Mouse (Mus musculus) forebrain, embryonic 14.5 days (tissue): ENCODE data around the gene 4930558K02Rik. TPM values are rescaled to one million over a fixed set of nuclear protein-coding genes. Genes with fewer than 3 reads are reported as not detected.

ENCODE experiments used
- ATAC-seq: fragments of 200-750 bp; cut with Nextera tagmentation; 2 replicates; pipeline ENCODE4 v1.8.0; 2017; ENCODE audit warnings: mild to moderate bottlenecking, moderate library complexity
- DNase-seq: peaks from one replicate; pipeline ENCODE4 v3.0.0-alpha.2; 2015; ENCODE audit warnings: low spot score
- H3K27ac ChIP-seq: fragments of 300-500 bp; sonication (generic); 2 replicates; pipeline ENCODE4 v1.5.1; 2014; ENCODE audit warnings: low read depth, mild to moderate bottlenecking, control low read depth, low read length, moderate library complexity
- H3K27me3 ChIP-seq: fragments of 300-500 bp; sonication (generic); replicated peaks from 2 replicates; pipeline ENCODE4 v1.6.1; 2014; ENCODE audit warnings: low read length, control low read depth, mixed read lengths; ENCODE audit not compliant: control insufficient read depth, insufficient read depth
- H3K36me3 ChIP-seq: fragments of 300-500 bp; sonication (generic); 2 replicates; pipeline ENCODE4 v1.6.1; 2014; ENCODE audit warnings: low read length, control low read depth; ENCODE audit not compliant: control insufficient read depth, insufficient read depth
- H3K4me1 ChIP-seq: fragments of 300-500 bp; sonication (generic); 2 replicates; pipeline ENCODE4 v1.6.1; 2014; ENCODE audit warnings: antibody characterized with exemption, low read length, control low read depth; ENCODE audit not compliant: control insufficient read depth, insufficient read depth
- H3K4me2 ChIP-seq: fragments of 300-500 bp; sonication (generic); 2 replicates; pipeline ENCODE4 v1.6.1; 2014; ENCODE audit warnings: mild to moderate bottlenecking, control low read depth, low read length
- H3K4me3 ChIP-seq: fragments of 300-500 bp; sonication (generic); 2 replicates; pipeline ENCODE4 v1.5.1; 2014; ENCODE audit warnings: low read depth, low read length, control low read depth
- H3K9ac ChIP-seq: fragments of 300-500 bp; sonication (generic); 2 replicates; pipeline ENCODE4 v1.6.1; 2014; ENCODE audit warnings: mild to moderate bottlenecking, low read length, control low read depth, moderate library complexity
- H3K9me3 ChIP-seq: fragments of 300-500 bp; sonication (generic); replicated peaks from 2 replicates; pipeline ENCODE4 v1.6.1; 2016; ENCODE audit warnings: low read length, control low read depth, mixed read lengths; ENCODE audit not compliant: control insufficient read depth
- WGBS: fragments of 180-500 bp; shearing (Covaris S2); extraction: QIAGEN DNeasy Blood & Tissue Kit; methylation state at CpG from one replicate; pipeline ENCODE4 v1.1.7; 2014; 5-methylcytosine and 5-hydroxymethylcytosine counted together
- polyA plus RNA-seq: library from polyadenylated mRNA; unstranded; fragments of >200 nt; fragmentation: Nextera tagmentation; extraction: Ambion mirVana; gene quantifications from 2 replicates; pipeline ENCODE4 v1.2.1, GENCODE M21; 2014

The 4930558K02Rik gene
- polyA plus RNA-seq, 1 experiment from 2014 or later: 0.18 TPM

DNA sequence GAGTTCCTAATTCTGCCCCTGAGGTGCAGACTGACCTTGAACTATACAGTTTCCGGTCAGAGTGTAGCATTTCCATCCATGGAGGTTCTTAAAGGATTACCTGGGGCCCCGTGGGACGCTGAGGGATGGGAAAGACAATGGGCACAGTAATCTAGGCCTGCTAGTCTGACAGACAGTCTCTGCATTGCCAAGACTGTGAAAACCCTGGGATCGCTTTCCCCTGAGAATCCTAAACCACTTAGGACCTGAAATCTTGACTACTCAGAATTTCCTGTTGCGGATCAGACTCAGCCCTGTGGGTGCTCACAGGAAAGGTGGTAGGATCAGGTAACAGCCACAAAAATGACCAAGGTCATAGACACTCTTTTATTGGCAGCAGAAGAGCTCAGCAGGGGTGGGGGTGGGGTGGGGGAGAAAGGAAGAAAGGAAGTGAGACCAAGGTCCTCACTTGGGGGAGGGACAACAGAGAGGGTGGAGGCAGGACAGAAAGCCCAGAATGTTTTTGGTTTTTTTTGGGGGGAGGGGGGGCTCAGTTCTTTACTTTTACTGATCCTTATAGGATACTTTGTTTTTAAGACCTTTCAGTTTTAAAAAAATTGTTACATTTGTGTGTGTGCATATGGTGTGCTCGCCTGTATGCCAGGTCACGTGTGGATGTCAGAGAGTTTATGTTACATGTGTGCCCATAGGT, 60.6 kb downstream of the 4930558K02Rik start:
- H3K4me3 ChIP-seq: no peak overlapping the region
- H3K9ac ChIP-seq: no peak overlapping the region
- no peaks in the 10 kb centered on the region for H3K27me3 ChIP-seq
- DNase-seq (no peak), ATAC-seq (no peak)
- no peaks in the 10 kb centered on the region for H3K9me3 ChIP-seq
- H3K4me2 ChIP-seq: no peak overlapping the region
- H3K27ac ChIP-seq: no peak overlapping the region
- 50% methylated on average over 7 of the region's 7 CpGs for WGBS
- no peaks in the 10 kb centered on the region for H3K36me3 ChIP-seq
- no peaks in the 10 kb centered on the region for H3K4me1 ChIP-seq

DNA sequence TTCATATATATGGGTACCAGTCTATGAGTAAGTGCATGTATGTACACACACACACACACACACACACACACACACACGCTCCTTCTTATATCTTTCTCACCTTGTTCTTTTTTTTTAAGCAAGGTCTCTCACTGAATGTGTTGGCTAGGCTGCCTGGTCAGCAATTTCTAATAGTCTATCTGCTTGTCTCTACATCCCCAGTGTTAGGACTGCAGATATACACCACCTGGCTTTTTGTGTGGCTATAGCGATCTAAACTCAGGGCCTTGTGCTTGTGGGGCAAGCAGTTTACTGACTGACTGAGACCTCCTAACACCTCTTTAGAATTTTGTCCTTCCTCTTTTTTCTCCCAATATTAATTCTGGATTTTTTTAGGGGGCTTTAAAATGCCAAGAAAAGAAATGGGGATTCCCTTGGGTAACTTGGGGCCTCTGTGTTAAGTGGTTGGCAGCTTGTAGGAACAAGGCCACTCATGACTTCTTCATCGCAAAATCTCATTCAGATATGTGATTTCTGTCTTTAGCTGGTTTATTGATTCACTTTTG, 61.4 kb downstream of the 4930558K02Rik start:
- Histone ChIP-seq H3K4me2 (no peak overlapping the region), H3K4me3 (no peak overlapping the region), H3K9ac (no peak overlapping the region), H3K27ac (no peak overlapping the region), H3K4me1 (no peaks in the 10 kb centered on the region), H3K36me3 (no peaks in the 10 kb centered on the region), H3K9me3 (no peaks in the 10 kb centered on the region), H3K27me3 (no peaks in the 10 kb centered on the region)
- WGBS: 88% methylated on average over 3 of the region's 3 CpGs
- DNase-seq (no peak), ATAC-seq (no peak)

DNA sequence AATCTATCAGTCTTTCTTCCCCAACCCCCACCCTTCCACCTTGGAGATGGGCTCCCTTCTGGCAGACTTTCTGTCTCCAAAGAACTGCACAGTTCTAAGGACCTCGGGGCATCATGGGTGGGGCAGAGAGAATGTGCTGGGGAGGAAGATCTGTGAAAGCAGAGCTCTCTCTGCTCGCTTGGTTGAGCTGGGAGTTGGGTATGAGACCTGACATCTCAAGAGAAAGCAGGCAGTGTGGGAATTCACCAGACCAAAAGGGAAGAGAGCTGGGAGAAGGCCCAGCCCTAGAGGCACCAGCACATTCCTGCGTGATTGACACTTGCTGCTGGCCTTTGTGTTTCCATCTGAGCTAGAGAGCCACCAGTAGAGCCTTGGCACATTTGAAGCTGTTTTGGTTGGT, 63.4 kb downstream of the 4930558K02Rik start:
- H3K27ac ChIP-seq: no peak overlapping the region
- 58% methylated on average over 3 of the region's 3 CpGs for WGBS
- DNase-seq (no peak), ATAC-seq (no peak)
- H3K36me3 ChIP-seq: no peaks in the 10 kb centered on the region
- H3K9me3 ChIP-seq: no peaks in the 10 kb centered on the region
- H3K4me2 ChIP-seq: no peak overlapping the region
- no peaks in the 10 kb centered on the region for H3K27me3 ChIP-seq
- no peak overlapping the region for H3K9ac ChIP-seq
- no peaks in the 10 kb centered on the region for H3K4me1 ChIP-seq
- H3K4me3 ChIP-seq: no peak overlapping the region

DNA sequence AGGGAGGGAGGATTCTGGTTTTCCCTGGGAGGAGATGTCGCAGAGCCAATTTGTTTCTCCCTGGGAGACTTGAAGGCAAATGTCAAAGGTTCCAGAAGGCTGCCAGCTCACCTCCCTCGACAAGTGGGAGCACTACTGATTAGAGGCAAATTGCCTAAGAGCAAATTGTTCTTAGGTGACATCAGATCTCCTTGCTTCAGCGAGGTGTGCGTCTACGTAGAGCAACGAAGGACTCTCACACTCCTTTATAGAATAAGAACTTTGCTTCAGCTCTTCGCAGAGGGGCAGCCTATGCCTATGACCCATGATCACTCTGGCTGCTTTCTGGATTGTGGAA, 65.8 kb downstream of the 4930558K02Rik start:
- Histone ChIP-seq H3K27me3 (no peaks in the 10 kb centered on the region), H3K36me3 (no peaks in the 10 kb centered on the region), H3K27ac (no peak overlapping the region), H3K9me3 (no peaks in the 10 kb centered on the region), H3K4me1 (no peaks in the 10 kb centered on the region), H3K4me3 (no peak overlapping the region), H3K9ac (no peak overlapping the region), H3K4me2 (no peak overlapping the region)
- DNase-seq: no peak
- no peak for ATAC-seq
- 80% methylated on average over 7 of the region's 7 CpGs for WGBS

DNA sequence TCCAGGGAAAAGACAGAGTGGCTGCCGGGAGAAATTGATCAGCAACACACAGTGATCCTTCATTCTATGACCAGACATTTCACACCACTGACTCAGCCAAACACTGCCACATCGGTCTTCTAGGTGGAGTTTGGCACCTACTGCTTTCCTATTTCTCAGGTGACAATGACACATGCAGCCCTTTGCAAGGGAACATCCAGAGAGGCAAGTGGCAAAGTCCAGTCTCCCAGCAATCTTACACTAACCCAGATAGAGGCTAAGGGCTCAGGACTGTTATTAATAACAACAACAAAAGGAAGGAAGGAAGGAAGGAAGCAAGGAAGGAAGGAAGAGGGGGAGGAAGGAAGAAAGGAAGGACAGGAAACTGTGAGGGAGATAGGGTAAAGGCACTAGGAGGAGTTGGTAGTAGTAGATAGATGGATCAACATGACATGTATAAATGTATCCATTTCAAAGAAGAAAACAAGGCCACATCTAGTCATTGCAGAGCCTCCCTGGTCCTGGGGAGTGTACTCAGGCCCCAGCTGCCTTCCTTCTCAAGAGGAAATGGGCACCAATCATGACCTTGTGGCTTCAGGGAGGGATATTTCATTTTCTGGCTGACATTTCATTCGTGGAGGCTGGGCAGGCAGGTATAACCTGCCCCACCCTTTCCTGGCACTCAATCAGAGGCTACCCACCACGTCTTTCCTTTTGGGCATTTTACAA, 66.3 kb downstream of the 4930558K02Rik start:
- ATAC-seq (no peak), DNase-seq (no peak)
- Histone ChIP-seq H3K4me3 (no peak overlapping the region), H3K9me3 (no peaks in the 10 kb centered on the region), H3K36me3 (no peaks in the 10 kb centered on the region), H3K4me1 (no peaks in the 10 kb centered on the region), H3K4me2 (no peak overlapping the region), H3K27ac (no peak overlapping the region), H3K27me3 (no peaks in the 10 kb centered on the region), H3K9ac (no peak overlapping the region)
- WGBS: 59% methylated on average over 4 of the region's 4 CpGs

DNA sequence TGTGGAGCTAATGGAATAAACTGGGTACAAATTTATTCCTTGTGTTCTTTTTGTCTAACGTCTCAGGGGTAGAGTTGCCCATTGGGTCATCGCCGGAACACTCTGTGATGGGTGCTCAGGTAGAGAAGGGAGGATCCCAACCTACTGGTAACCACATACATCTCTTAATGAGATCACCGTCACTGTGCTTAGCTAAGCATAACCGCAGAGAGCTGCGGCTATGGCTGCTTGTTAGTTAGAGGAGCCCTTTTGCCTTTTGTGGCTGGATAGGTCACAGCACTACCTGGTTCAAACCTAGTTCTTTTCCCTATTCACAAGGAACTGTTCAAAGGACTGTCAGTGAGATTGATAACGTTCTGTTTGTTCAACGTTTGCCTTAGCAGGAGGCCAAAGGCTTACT, 70.4 kb downstream of the 4930558K02Rik start:
- Histone ChIP-seq H3K9me3 (no peaks in the 10 kb centered on the region), H3K27ac (no peak overlapping the region), H3K36me3 (no peaks in the 10 kb centered on the region), H3K4me2 (no peak overlapping the region), H3K4me1 (no peaks in the 10 kb centered on the region), H3K9ac (no peak overlapping the region), H3K27me3 (no peaks in the 10 kb centered on the region), H3K4me3 (no peak overlapping the region)
- WGBS: 85% methylated on average over 8 of the region's 8 CpGs
- ATAC-seq: no peak
- no peak for DNase-seq

DNA sequence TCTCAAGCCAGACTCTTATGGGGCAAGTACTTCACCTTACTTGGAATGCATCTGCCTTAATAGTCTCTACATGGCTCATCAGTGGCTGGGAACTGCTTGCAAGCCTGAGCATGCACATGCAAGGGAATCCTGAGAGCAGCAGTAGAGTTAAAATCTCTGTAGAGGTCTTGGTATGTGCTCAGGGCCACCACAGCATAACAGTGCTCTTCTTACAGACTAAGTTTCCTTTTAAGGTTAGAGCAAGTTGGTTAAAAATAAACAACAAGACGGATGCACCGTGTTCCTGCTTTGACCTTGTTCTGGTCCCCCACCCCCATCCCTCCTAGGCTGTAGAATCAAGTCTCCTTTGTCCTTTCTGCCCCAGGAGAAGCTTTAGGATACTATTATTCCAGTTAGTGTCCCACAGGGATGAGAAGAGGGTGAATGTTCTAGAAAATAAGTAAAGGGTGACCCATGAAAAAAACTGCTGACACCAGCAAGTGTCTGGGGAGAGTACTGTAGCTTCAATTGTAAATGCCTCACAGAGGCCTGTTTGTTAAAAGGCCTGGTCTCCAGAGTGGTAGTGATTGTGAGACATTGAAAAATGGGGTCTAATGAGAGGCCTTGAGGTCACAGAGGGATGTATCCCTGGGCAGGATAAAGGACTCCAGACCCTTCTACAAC, 71.5 kb downstream of the 4930558K02Rik start:
- no peak overlapping the region for H3K9ac ChIP-seq
- H3K36me3 ChIP-seq: no peaks in the 10 kb centered on the region
- no peaks in the 10 kb centered on the region for H3K27me3 ChIP-seq
- H3K4me2 ChIP-seq: no peak overlapping the region
- H3K27ac ChIP-seq: no peak overlapping the region
- no peak for DNase-seq
- ATAC-seq: no peak
- H3K9me3 ChIP-seq: no peaks in the 10 kb centered on the region
- H3K4me1 ChIP-seq: no peaks in the 10 kb centered on the region
- no peak overlapping the region for H3K4me3 ChIP-seq
- WGBS: 85% methylated on average over 2 of the region's 2 CpGs

DNA sequence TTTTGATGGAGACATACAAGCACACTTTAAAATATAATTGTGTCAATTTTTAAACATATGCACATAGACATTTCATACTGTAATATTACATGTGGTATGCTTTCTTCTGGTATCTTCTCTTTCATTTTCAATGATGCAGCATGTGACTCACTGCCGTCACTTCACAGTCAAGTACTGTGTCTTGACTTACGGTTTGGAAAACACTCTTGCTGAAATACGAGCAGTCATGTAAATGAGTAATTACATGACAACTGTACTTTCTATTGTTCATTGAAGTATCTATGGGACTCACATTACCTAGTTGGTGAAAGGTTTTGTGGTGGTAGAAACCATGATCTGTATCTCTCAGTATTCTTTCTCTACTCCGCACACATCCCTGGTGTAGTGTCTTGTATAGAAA, 72.3 kb downstream of the 4930558K02Rik start:
- no peak overlapping the region for H3K27ac ChIP-seq
- no peaks in the 10 kb centered on the region for H3K4me1 ChIP-seq
- 91% methylated on average over 4 of the region's 4 CpGs for WGBS
- ATAC-seq (no peak), DNase-seq (no peak)
- no peak overlapping the region for H3K4me3 ChIP-seq
- H3K9me3 ChIP-seq: no peaks in the 10 kb centered on the region
- no peaks in the 10 kb centered on the region for H3K36me3 ChIP-seq
- H3K4me2 ChIP-seq: no peak overlapping the region
- no peak overlapping the region for H3K9ac ChIP-seq
- H3K27me3 ChIP-seq: no peaks in the 10 kb centered on the region
